Mouse (Mus musculus) frontal cortex, postnatal 36 days (tissue): ENCODE results near the gene Sell.

ENCODE experiments used
- DNase-seq, 2 experiments: peaks; one replicate each; pipeline ENCODE4 v3.0.0; 2022; ENCODE audit warnings: low spot score in 2 of 2

Sell gene

GRCm38 (mm10) chr1:164132609-164133008 lies 70.8 kb downstream of the Sell start:
- DNase-seq = no peak
